26 mouse cellular contexts compared by ENCODE assay signal in genomic region chr10:67344722-67345121, GRCm38 (mm10). TPM values are rescaled to one million over a fixed set of nuclear protein-coding genes. Genes with fewer than 3 reads are reported as not detected.
A peak's percentile ranks its signal among the peaks of the same experiment; 100 is the strongest.
DNase-seq lines count a peak whose midpoint lies in the region; ATAC-seq and TF ChIP-seq lines count a peak whose summit lies in the region.
"Had no signal": no experiment of that assay in that cellular context is flagged by ENCODE, and none has a peak within 500 bp of the region (broad histone marks: within the 10 kb centered on the region; RNA-seq: fewer than 3 reads in every experiment).

No protein-coding gene starts in this region.

- no peaks in the 10 kb centered on the region for H3K4me1 ChIP-seq in hindbrain, embryonic 13.5 days (replicated peaks)
- H3K4me1 ChIP-seq: embryonic facial prominence, embryonic 13.5 days; embryonic facial prominence, embryonic 15.5 days; forebrain, embryonic 10.5 days; forebrain, embryonic 12.5 days had no signal

- no peak overlapping the region for H3ac ChIP-seq in myocyte (ENCODE audit: control insufficient read depth, insufficient read length)

- H3K4me2 ChIP-seq in myocyte (ENCODE audit: low read depth) = no peak overlapping the region
- H3K4me2 ChIP-seq in hindbrain, embryonic 13.5 days = no peak overlapping the region
- H3K4me2 ChIP-seq: embryonic facial prominence, embryonic 13.5 days; embryonic facial prominence, embryonic 15.5 days; forebrain, embryonic 12.5 days had no signal

- no peak for ATAC-seq in hindbrain, embryonic 13.5 days (ENCODE audit: low FRiP score)
- ATAC-seq: activated CD4-positive, CD25-positive, alpha-beta regulatory T cell, adult 4 months; CD4-positive, CD25-positive, alpha-beta regulatory T cell, adult 4 months; forebrain, embryonic 14.5 days; forebrain, embryonic 16.5 days; Patski had no signal

- no peaks in the 10 kb centered on the region for H3K36me3 ChIP-seq in myocyte (ENCODE audit: control insufficient read depth, insufficient read depth)
- no peaks in the 10 kb centered on the region for H3K36me3 ChIP-seq in hindbrain, embryonic 13.5 days
- H3K36me3 ChIP-seq: embryonic facial prominence, embryonic 13.5 days; embryonic facial prominence, embryonic 15.5 days; forebrain, embryonic 10.5 days; forebrain, embryonic 12.5 days had no signal

- H3K9me3 ChIP-seq in hindbrain, embryonic 13.5 days = no peaks in the 10 kb centered on the region
- H3K9me3 ChIP-seq: embryonic facial prominence, embryonic 13.5 days; embryonic facial prominence, embryonic 15.5 days; forebrain, embryonic 12.5 days; G1E had no signal

- H3K9ac ChIP-seq in hindbrain, embryonic 13.5 days = no peak overlapping the region
- H3K9ac ChIP-seq: embryonic facial prominence, embryonic 13.5 days; embryonic facial prominence, embryonic 15.5 days; forebrain, embryonic 12.5 days had no signal

- no peaks in the 10 kb centered on the region for H3K79me2 ChIP-seq in myocyte (ENCODE audit: control insufficient read depth, insufficient read depth)

- DNase-seq in 3T3-L1 (ENCODE audit: low read depth, low spot score) = peak; percentile 91
- peak; percentile 30 for DNase-seq in Muller cell, postnatal 12 days (ENCODE audit: inconsistent ontology term)
- DNase-seq in layer of hippocampus, postnatal 10 days (ENCODE audit: low spot score in 2 of 2) = no peak
- no peak for DNase-seq in embryo, embryonic 11 days
- DNase-seq: adrenal gland, adult 8-10 months; adrenal gland, postnatal 14 days; adrenal gland, postnatal 36 days; cerebellum, adult 11-12 months; cerebellum, adult 2 months; cerebellum, adult 9-10 months; cerebellum, postnatal 10 days; cerebellum, postnatal 25 days had no signal

- no peak overlapping the region for H3K4me3 ChIP-seq in myocyte
- H3K4me3 ChIP-seq in hindbrain, embryonic 13.5 days = no peak overlapping the region
- H3K4me3 ChIP-seq: embryonic facial prominence, embryonic 13.5 days; embryonic facial prominence, embryonic 15.5 days; erythroblast, embryonic 14.5 days; forebrain, embryonic 10.5 days; forebrain, embryonic 12.5 days had no signal

- no peaks in the 10 kb centered on the region for H3K27me3 ChIP-seq in myocyte (ENCODE audit: control insufficient read depth, insufficient read depth, insufficient read length)
- H3K27me3 ChIP-seq in hindbrain, embryonic 13.5 days = no peaks in the 10 kb centered on the region
- H3K27me3 ChIP-seq: CH12.LX; embryonic facial prominence, embryonic 13.5 days; embryonic facial prominence, embryonic 15.5 days; forebrain, embryonic 12.5 days had no signal

- no peak for TF ChIP-seq POLR2A in myocyte (IDR thresholded peaks at IDR 0.05; ENCODE audit: insufficient read length, low read depth)

- WGBS in hindbrain, embryonic 13.5 days = 94% methylated on average over 4 of the region's 4 CpGs

- H3K27ac ChIP-seq in hindbrain, embryonic 13.5 days = no peak overlapping the region
- H3K27ac ChIP-seq: embryonic facial prominence, embryonic 13.5 days; embryonic facial prominence, embryonic 15.5 days; forebrain, embryonic 10.5 days; forebrain, embryonic 12.5 days had no signal

TF ChIP-seq in myocyte, 11 proteins besides CTCF, POLR2A, EP300 and RAD21:
- no peak for TF ChIP-seq MAX (IDR thresholded peaks at IDR 0.05; ENCODE audit: low read depth)
- no peak for TF ChIP-seq E2F4 (IDR thresholded peaks at IDR 0.05; ENCODE audit: insufficient read depth)
- 0 out of 2 replicates have a peak, but pooled peaks have one; percentile 1 for TF ChIP-seq CEBPB (IDR thresholded peaks at IDR 0.05; ENCODE audit: insufficient read depth, poor library complexity, severe bottlenecking)
TF ChIP-seq in myocyte: peak in this region for 1.

RNA-seq across cellular contexts. Expression of gene Nrbf2, which starts 59.6 kb away (rescaled TPM):
- polyA plus RNA-seq in myocyte (2012; fragmentation: generic; extraction: Trizol) = 16.8 TPM
- 44.0 and 44.5 TPM in 2 replicates for polyA plus RNA-seq in hindbrain, embryonic 13.5 days (2015; fragmentation: Nextera tagmentation; extraction: Ambion mirVana)
- 10 to 100 TPM; 14.8 to 16.6 TPM for total RNA-seq in layer of hippocampus, postnatal 10 days (2021)

Comparison
In these comparisons a context has a peak if more than half of its experiments do, and no peak if none do; other contexts are left out.
1. DNase-seq: peak in 3T3-L1 (single experiment) and Muller cell, postnatal 12 days (single experiment); none in layer of hippocampus, postnatal 10 days (0 of 2) and embryo, embryonic 11 days (single experiment).